Mouse (Mus musculus) kidney, adult 9 months (tissue): ENCODE measurements around the gene B3galt1.

Experiments used
- DNase-seq: peaks from one replicate; pipeline ENCODE4 v3.0.0; 2022

The B3galt1 gene

GRCm38 (mm10) chr2:67730771-67731170 lies 165.1 kb downstream of the B3galt1 start:
- no peak for DNase-seq

GRCm38 (mm10) chr2:67751585-67751984 lies 185.9 kb downstream of the B3galt1 start:
- DNase-seq: no peak

- no peak for DNase-seq
These were observed 190.8 kb downstream of the B3galt1 start for GRCm38 (mm10) chr2:67756507-67756906.

GRCm38 (mm10) chr2:67787536-67787935 lies 221.9 kb downstream of the B3galt1 start:
- DNase-seq: peak; percentile 58

- DNase-seq: no peak
These were observed 231.9 kb downstream of the B3galt1 start for GRCm38 (mm10) chr2:67797561-67797960.

GRCm38 (mm10) chr2:67799981-67800380 lies 234.3 kb downstream of the B3galt1 start:
- no peak for DNase-seq

GRCm38 (mm10) chr2:67816149-67816548 lies 250.5 kb downstream of the B3galt1 start:
- no peak for DNase-seq

- DNase-seq: no peak
These were observed 252.3 kb downstream of the B3galt1 start for GRCm38 (mm10) chr2:67818014-67818413.

- no peak for DNase-seq
These were observed 256.7 kb downstream of the B3galt1 start for GRCm38 (mm10) chr2:67822360-67822759.

GRCm38 (mm10) chr2:67827697-67828096 lies 262.0 kb downstream of the B3galt1 start:
- DNase-seq: peak; percentile 6

- no peak for DNase-seq
These were observed 263.6 kb downstream of the B3galt1 start for GRCm38 (mm10) chr2:67829055-67829915.

GRCm38 (mm10) chr2:67847806-67848205 lies 282.1 kb downstream of the B3galt1 start:
- DNase-seq: no peak

- no peak for DNase-seq
These were observed 285.1 kb downstream of the B3galt1 start for GRCm38 (mm10) chr2:67850725-67851124.

GRCm38 (mm10) chr2:67858340-67858739 lies 292.7 kb downstream of the B3galt1 start:
- DNase-seq: no peak

GRCm38 (mm10) chr2:67859004-67859403 lies 293.3 kb downstream of the B3galt1 start:
- DNase-seq: no peak

GRCm38 (mm10) chr2:67873368-67873767 lies 307.7 kb downstream of the B3galt1 start:
- no peak for DNase-seq

GRCm38 (mm10) chr2:67879836-67880235 lies 314.2 kb downstream of the B3galt1 start:
- peak; percentile 50 for DNase-seq

- no peak for DNase-seq
These were observed 316.1 kb downstream of the B3galt1 start for GRCm38 (mm10) chr2:67881713-67882281.

GRCm38 (mm10) chr2:67897956-67898689 lies 332.5 kb downstream of the B3galt1 start:
- DNase-seq: no peak

GRCm38 (mm10) chr2:67901574-67901973 lies 335.9 kb downstream of the B3galt1 start:
- no peak for DNase-seq

- DNase-seq: peak; percentile 58
These were observed 337.1 kb downstream of the B3galt1 start for GRCm38 (mm10) chr2:67902651-67903292.

GRCm38 (mm10) chr2:67903769-67904168 lies 338.1 kb downstream of the B3galt1 start:
- no peak for DNase-seq

- DNase-seq: no peak
These were observed 366.3 kb downstream of the B3galt1 start for GRCm38 (mm10) chr2:67931994-67932393.
